Mouse (Mus musculus) kidney, adult 18-20 months (tissue): ENCODE data around the gene Cd160.

Source experiments
- DNase-seq: peaks from one replicate; pipeline ENCODE4 v3.0.0; 2021

Gene Cd160

GRCm38 (mm10) chr3:96828308-96828864 is 765 bp downstream of the Cd160 start:
- no peak for DNase-seq

- peak; percentile 13 for DNase-seq
Measured at GRCm38 (mm10) chr3:96825261-96825660, 3.9 kb downstream of the Cd160 start.

GRCm38 (mm10) chr3:96824614-96825013 is 4.5 kb downstream of the Cd160 start:
- DNase-seq, result peak; percentile 58

GRCm38 (mm10) chr3:96823701-96824100 is 5.5 kb downstream of the Cd160 start:
- DNase-seq, result peak; percentile 40

GRCm38 (mm10) chr3:96821581-96821980 is 7.6 kb downstream of the Cd160 start:
- no peak for DNase-seq

- peak; percentile 66 for DNase-seq
Measured at GRCm38 (mm10) chr3:96820116-96820915, 8.8 kb downstream of the Cd160 start.

GRCm38 (mm10) chr3:96814342-96814741 is 14.8 kb downstream of the Cd160 start:
- no peak for DNase-seq

- peak; percentile 73 for DNase-seq
Measured at GRCm38 (mm10) chr3:96813591-96814244, 15.4 kb downstream of the Cd160 start.

- peak; percentile 58 for DNase-seq
Measured at GRCm38 (mm10) chr3:96813106-96813505, 16.0 kb downstream of the Cd160 start.

GRCm38 (mm10) chr3:96812395-96813091 is 16.6 kb downstream of the Cd160 start:
- peak; percentile 90 for DNase-seq

- DNase-seq, result no peak
Measured at GRCm38 (mm10) chr3:96811232-96811631, 17.9 kb downstream of the Cd160 start.

GRCm38 (mm10) chr3:96808651-96809050 is 20.5 kb downstream of the Cd160 start:
- DNase-seq, result no peak

GRCm38 (mm10) chr3:96808136-96808535 is 21.0 kb downstream of the Cd160 start:
- DNase-seq, result no peak

- no peak for DNase-seq
Measured at GRCm38 (mm10) chr3:96802214-96802613, 26.9 kb downstream of the Cd160 start.

- DNase-seq, result no peak
Measured at GRCm38 (mm10) chr3:96800254-96800653, 28.9 kb downstream of the Cd160 start.

- peak; percentile 73 for DNase-seq
Measured at GRCm38 (mm10) chr3:96788506-96788905, 40.6 kb downstream of the Cd160 start.

GRCm38 (mm10) chr3:96787784-96788183 is 41.4 kb downstream of the Cd160 start:
- no peak for DNase-seq

GRCm38 (mm10) chr3:96782236-96782635 is 46.9 kb downstream of the Cd160 start:
- DNase-seq, result no peak

GRCm38 (mm10) chr3:96777120-96777519 is 52.0 kb downstream of the Cd160 start:
- DNase-seq, result peak; percentile 52

- DNase-seq, result no peak
Measured at GRCm38 (mm10) chr3:96772949-96773348, 56.2 kb downstream of the Cd160 start.

- DNase-seq, result no peak
Measured at GRCm38 (mm10) chr3:96769971-96770370, 59.2 kb downstream of the Cd160 start.

GRCm38 (mm10) chr3:96764528-96764927 is 64.6 kb downstream of the Cd160 start:
- DNase-seq, result no peak

GRCm38 (mm10) chr3:96759695-96760094 is 69.5 kb downstream of the Cd160 start:
- no peak for DNase-seq
